Mouse (Mus musculus): ENCODE results near the gene Uvrag.

DNA sequence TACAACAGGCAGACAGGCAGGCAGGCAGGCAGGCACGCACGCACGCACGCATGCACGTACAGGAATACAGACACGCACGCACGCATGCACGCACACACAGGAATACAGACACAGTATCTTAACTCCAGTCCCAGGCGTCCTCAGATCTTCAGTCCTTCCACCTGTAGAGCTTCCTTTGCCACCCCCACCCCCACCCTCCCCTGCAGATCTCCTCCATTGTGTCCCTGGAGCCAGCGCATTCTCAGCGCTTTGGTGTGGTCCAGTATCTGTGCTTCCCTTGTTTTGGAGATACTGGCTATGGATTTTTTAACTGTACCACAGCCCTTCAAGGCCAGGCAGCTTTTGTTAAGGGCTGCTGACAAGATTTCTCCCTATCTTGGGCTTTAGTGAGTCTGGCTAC, 267.6 kb downstream of the Uvrag start:
- TF ChIP-seq CTCF (IDR thresholded peaks at IDR 0.05; ENCODE audit: low read depth, low read length) (no peak), GATA1 (IDR thresholded peaks at IDR 0.05; ENCODE audit: borderline replicate concordance, low read length) (no peak), TAL1 (conservative IDR thresholded peaks at IDR 0.05; ENCODE audit: low read depth, low read length) (no peak), POLR2AphosphoS5 (IDR thresholded peaks at IDR 0.05; ENCODE audit: insufficient replicate concordance, low read depth, low read length) (no peak), GATA2 (IDR thresholded peaks at IDR 0.05; ENCODE audit: borderline replicate concordance, low read depth, low read length) (no peak)

All from G1E (cell line).